Mouse (Mus musculus) spleen, adult 2 months (tissue): Measurements from ENCODE around the gene Emp2.

Source experiments
- CTCF ChIP-seq: fragments of 200-500 bp; IDR thresholded peaks from 2 replicates; pipeline ENCODE4 v1.5.1; 2011; ENCODE audit warnings: mild to moderate bottlenecking, inconsistent platforms; ENCODE audit not compliant: insufficient read depth, insufficient read length, insufficient replicate concordance; ENCODE audit errors: extremely low read depth
- POLR2A ChIP-seq: fragments of 200-500 bp; IDR thresholded peaks from 2 replicates; pipeline ENCODE4 v1.6.1; 2011; ENCODE audit warnings: low read depth, low read length, inconsistent platforms

DNA sequence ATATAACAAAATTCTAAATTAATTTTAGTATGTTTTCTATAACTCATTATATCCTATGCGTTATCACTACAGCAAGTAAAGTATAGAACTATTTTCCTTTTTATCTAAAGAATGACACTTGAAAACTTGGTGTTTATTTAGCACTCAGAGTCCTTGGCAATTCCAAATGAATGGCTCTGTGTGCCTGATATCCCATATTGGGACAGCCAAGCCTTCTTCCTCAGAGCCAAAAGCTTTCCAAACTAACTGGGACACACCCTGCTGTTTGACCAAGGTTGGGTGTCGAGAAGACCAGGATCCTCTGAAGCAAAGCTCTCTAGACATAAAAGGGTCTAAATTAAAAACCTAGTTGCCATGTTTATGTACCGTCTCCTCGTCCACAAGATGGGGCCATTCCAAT is 27.3 kb upstream of the Emp2 start:
- TF ChIP-seq POLR2A (no peak), CTCF (no peak)
